Mouse (Mus musculus): ENCODE data around the gene Sdhaf3.
"Not testable (repeated sequence)": the region's sequence is repeated elsewhere in the genome, so short reads cannot be mapped to it uniquely, and the experiment has no call there.

The Sdhaf3 gene

DNA sequence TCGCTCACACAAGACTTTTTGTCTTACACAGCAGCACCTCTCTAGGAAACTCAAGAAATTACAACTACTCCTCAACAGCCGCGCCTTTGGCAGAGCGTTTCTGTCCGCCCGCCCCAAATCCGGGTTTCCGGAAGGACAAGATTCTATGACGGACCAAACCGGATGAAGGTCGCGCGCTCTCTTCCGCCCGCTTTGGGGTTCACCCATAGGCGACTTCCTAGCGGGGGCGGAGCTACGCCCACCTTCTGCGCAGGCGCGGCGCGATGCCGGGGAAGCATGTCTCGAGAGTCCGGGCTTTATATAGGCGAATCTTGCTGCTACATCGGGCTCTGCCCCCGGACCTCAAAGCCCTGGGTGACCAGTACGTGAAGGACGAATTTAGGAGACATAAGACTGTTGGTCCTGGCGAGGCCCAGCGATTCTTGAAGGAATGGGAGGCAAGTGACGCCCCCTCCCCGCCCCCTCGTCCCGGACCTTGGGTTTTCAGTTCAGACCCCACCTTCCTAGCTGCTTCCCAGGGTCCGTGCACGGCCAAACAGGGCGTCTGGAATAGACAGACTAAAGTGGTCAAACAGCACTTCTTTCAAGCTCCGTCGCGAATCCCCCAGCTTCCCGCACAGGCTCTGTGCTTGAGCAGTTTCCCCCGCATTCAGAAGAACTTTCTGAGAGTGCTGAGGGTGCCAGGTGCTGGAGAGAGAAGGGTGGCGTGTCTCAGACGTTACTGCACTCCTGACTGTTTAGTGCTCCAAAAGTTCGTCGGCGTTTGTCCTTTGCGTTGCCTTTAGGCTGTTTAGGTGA, at the start of gene Sdhaf3:
TSS of gene Sdhaf3 (plus strand) at position 241 of the 798 bp plus-strand sequence.
- peak; percentile 91 to 97 for DNase-seq (ENCODE audit: low spot score in 2 of 2)

DNA sequence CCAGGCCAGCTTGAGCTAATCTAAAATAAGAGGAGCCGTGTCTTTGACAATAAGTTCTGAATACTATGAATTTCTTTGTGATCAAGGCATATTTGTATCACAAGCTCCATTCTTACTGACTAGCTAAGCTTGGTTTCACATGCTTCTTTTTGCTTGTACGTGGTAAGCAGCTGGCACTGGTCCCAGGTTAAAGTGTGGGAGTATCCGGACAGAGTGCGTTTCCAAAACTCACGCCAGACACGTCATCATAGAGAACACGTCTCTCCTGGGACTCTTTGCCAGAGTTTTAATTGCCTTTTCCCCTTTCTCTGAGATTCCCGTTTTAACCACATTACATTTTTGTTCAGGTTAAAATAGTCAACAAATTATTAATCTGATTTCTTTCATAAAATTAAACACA, 46.2 kb upstream of the Sdhaf3 start:
- no peak for DNase-seq (ENCODE audit: low spot score in 2 of 2)

DNA sequence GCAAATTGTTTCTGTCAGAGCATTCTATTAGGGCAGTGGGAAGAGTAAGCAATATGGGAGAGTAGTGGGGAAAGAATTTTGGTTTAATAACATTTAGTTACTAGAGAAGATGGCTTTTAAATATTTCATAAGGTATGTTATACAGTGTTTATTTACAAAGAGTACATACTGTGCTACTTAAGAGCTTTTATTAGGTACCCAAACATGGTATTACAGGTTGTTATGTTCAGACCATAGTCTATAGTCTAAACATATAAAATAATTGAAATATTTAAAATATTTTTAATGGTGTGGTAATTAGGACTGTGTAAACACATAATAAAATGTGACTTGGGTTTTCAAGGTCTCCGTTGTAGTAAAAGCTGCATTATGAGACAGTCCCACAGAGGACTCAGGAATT, 41.5 kb upstream of the Sdhaf3 start:
- no peak for DNase-seq (ENCODE audit: low spot score in 2 of 2)

DNA sequence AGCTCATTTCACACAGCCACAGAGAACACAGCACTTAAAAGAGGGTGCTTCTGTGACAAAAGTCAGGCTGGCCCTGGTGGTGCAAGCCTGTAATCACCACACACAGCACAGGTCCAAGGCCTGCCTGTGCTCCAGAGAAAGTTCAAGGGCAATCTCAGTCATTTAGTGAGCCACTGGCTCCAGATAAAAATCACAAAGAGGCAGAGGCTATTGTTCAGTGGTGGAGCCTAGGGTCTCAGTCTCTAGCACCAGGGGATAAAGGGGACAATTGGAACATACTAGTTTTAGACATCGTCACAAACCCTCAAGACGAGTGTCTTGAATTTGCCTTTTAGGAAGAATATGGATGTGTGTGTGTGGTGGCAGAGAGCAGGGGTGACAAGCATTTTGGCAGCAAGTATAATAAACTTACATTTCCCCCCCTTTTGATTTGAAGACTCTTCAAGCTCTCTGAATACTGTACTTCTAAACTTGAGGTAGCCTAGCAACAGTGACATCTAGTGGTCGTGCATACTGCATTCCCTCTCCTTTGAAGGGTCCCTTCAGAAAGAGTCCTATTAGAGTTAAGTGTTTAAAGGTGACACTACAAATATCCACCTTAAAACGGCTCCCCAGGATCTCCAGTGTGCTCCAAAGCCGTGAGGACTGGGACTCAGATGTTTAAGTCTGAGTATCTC, 40.8 kb upstream of the Sdhaf3 start:
- peak in 1 of 2 experiments; percentile 55 for DNase-seq (ENCODE audit: low spot score in 2 of 2)

DNA sequence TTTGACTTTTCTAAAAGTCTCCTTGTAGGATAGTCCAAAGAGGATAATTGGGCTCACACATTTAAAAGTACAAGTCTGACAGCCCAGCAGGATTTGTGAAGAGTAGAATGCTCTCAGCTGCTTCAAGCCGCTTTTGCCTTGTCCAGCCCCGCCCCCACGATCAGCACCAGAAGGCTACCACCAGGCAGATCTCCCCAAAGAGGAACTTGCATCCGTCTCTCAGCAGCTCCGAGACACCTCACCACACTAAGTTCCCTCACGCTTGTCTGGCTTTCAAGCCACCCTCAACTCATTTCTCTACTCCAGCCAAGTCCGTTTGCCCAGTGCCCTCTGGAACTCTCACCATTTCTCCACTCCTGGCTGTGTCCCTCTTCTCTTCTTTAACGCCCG, 40.3 kb upstream of the Sdhaf3 start:
- no peak for DNase-seq (ENCODE audit: low spot score in 2 of 2)

DNA sequence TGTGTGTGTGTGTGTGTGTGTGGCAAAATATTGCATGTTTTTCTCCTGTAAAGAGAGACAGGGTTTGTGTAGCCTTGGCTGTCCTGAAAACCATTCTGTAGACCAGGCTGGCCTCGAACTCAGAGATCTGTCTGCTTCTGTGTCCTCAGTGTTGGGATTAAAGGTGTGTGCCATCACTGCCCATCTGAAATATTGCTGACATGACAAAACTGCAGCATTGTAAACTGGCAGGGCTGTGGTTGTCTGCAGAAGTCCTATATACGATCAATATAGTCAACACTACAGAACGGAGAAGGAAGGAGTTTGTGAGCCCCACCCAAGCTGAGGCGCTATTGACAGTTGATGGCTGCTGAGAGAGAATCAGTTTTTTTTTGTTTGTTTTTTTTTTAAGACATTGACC, 38.5 kb upstream of the Sdhaf3 start:
- DNase-seq (ENCODE audit: low spot score in 2 of 2) = no peak

DNA sequence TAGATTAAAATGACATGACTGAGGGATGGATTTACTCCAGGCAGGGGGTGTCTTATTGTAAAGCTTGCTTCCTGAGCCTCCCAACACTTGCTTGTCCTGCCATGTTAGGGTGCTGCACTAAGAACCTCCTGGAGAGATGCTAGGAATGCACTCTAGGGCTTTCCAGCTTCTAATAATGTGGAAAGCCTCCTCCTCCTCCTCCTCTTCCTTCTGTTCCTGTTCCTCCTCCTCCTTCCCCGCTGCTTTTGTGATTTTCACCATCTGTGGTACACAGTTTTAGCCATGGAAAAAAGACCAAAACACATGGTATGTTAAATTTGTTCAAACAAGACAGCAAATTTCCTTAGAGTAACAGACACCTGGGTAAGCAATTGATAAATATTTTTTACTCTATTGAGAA, 30.5 kb upstream of the Sdhaf3 start:
- peak in 1 of 2 experiments; percentile 3 for DNase-seq (ENCODE audit: low spot score in 2 of 2)

DNA sequence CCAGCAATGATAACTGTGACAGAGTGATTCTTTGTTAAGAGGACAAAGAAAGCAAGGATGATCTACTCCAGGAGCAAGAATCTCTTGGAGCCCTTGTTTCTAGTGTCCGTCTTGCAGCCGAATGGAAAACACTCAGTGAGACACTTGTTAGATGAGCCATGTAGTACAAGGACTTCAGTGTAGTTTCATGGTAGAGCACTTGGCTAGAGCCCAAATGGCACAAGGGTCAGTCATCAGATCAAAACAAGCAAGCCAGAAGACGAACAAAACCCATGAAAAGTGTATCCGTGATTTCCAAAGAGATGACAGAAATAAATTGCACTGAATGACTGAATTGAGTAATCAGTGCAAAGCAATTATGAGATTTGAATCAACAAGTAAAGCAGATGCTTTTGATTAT, 25.0 kb upstream of the Sdhaf3 start:
- DNase-seq (ENCODE audit: low spot score in 2 of 2) = no peak

DNA sequence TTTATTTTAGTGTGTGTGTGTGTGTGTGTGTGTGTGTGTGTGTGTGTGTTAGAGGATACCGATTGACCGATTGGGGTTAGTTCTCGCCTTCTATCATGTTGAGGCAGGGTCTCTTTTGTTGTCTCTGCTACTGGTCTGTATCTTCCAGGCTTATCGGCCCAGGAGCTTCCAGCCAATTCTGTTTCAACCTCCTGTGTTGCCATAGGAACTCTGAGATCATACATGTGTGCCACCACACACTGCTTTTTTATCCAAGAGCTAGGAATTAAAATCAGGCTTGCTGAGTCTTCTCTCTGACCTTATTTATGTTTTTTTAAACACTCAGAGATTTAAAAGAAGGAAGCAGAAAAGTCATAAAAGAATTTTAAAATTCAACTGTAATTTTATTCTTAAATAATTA, 24.3 kb upstream of the Sdhaf3 start:
- DNase-seq (ENCODE audit: low spot score in 2 of 2) = no peak

DNA sequence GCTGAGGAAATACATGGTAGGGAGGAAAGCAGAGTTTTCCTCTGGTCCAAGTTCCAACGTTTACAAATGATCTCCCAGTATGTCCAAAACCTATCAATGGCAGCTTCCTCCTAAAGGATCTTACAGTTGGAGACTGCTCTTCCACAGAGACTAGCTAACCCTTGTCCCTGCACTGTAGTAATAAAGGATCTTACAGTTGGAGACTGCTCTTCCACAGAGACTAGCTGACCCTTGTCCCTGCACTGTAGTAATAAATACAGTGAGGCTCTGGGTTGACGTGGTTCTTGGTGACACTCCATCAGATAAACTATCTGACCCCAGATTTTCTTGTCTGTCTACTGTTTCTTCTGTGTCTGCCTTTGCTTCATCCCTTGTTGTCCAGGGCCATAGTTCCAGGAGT, 15.0 kb upstream of the Sdhaf3 start:
- no peak for DNase-seq (ENCODE audit: low spot score in 2 of 2)

DNA sequence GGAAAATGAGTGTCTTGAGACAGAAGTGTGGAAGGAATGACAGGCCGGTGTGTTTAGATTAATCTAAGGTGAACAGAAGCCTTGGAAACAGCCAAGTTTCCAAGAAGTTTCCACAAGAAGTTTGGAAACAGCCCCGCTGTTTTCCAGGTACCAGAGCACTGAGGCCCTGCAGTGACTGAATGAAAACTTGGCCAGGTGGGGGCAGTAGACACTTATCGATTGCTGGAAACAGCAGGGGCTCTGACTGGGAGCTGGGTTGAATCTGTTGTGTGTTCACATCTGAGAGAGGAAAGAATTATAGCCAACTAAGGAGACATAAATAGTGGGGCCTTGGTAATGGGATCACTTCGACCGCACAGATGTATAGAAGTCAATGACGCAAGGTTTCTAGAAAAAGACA, 13.0 kb upstream of the Sdhaf3 start:
- peak in 1 of 2 experiments; percentile 7 for DNase-seq (ENCODE audit: low spot score in 2 of 2)

DNA sequence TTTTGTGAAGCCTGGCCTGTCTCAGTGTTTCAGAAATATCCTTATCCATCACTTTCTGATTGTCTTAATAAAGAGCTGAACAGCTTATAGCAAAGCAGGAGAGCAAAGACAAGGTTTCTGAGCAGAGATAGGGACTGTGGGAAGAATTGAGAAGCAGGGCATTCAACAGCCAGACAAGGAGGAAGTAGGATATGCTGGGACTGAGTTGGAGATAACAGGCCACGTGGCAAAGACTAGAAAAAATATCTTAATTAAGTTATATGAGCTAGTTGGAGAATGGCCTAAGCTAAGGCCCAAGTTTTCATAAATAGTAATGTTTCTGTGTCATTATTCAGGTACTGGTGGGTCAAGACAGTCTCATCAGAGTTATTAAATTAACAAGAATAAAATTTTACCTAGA, 8.2 kb upstream of the Sdhaf3 start:
- DNase-seq (ENCODE audit: low spot score in 2 of 2) = no peak

DNA sequence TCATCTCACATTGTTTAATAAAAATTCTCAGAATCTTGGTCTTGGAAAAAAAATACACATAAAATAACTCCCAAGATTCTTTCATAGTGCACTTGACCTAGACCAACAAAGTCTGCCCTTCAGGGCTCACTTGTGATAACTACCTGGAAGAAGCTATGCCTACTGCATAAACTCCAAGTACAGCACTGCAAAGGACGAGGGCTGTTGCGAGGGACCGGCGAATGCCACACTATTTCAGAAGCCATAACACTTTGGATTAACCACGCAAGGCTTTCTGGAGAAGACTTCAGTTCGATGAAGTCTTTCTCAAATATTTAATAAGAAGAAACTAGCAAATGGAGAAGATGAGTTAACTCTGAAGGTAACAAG, 425 bp upstream of the Sdhaf3 start:
- DNase-seq (ENCODE audit: low spot score in 2 of 2) = no peak

DNA sequence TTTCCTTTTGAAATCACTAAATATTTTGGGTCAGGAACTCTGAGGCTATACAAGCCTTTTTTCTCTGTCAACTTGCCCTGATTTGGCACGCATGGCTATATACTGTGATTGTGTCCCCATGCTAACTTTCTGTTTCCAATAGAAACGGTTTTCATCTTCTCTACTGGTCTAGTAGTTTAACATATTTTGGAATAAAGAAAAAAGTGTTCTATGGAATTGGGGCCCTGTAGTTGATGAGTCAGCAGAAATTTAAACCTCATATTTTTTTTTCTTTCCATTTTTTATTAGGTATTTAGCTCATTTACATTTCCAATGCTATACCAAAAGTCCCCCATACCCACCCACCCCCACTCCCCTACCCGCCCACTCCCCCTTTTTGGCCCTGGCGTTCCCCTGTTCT, 3.4 kb downstream of the Sdhaf3 start:
- DNase-seq (ENCODE audit: low spot score in 2 of 2) = not testable (repeated sequence)

DNA sequence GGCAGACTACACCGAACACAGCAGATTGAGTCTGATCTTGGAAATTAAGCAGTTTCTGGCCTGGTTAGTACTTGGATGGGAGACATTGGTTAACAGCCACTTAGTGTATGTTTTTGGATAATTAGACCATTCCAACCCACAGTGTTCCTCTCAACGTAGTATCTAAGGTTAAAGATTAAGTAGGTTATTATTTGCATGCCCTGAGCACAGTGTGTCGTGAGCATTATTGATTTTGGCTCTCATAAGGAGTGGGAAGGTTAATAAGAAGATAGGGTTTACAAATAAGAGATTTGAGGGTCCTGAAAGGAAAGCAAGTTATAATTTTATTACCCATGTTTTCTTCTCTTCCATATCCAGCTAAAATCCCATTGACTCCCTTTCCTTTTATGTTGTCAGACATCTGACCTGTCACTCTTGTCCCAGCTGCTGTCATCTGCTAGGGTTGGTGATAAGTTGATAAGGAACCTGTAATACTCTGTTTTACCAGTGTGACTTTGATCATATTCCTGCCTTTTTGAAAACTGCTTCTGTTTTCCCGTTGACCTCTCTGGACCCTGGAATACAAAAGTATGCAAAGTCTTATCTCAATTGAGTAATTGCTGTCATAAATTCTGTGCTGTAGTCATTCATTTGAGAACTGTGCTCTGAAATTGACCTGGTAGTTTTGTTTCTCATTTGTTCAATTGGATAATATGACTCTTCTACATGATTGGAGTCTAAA, 41.6 kb downstream of the Sdhaf3 start:
- no peak for DNase-seq (ENCODE audit: low spot score in 2 of 2)

DNA sequence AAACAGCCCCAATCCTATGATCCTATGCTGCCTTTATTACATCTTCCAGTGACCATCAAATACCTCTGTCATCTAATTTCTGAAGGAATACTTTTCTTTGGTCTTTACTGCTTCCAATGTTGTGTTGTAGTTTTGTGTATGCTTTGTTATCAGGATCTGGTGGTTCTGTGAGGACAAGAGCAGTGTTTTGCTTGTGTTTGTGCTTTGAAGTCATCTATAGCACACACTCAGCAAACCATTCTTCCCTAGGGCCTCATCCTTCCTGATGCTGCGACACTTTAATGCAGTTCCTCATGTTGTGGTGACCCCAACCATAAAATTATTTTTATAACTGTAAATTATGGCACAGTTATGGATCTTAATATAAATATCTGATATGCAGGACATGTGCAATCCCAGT, 42.2 kb downstream of the Sdhaf3 start:
- DNase-seq (ENCODE audit: low spot score in 2 of 2) = no peak

DNA sequence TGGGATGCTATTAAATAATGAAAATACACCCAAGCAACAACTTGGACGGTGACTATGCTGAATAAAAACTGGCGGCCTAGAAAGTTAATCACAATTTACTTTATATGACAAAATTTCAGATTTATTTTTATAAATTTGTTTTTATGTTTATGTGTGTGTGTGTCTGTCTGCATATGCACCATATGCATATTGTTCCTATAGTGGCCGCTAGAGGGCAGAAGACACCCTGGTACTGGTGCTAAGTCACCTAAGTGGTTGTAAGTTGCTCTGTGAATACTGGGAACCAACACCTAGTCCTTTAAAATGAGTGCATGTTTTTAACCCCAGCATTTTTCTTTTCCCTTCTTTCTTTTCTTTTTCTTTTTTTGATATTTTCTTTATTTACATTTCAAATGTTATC, 43.2 kb downstream of the Sdhaf3 start:
- DNase-seq (ENCODE audit: low spot score in 2 of 2) = no peak

DNA sequence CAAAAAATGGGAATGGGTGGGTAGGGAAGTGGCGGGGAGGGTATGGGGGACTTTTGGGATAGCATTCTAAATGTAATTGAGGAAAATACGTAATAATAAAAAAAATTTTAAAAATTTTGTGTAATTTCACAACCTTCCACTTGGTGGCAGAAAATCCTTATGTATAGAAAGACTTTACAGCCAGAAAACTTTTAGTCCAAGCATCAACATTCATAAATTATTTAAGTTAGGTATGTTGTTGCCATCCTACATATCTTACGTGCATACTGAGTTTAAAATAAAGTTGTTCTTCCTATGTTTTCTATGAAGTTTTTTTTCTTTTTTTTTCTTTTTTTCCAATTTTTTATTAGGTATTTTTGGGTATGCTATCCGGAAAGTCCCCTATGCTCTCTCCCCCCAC, 47.3 kb downstream of the Sdhaf3 start:
- DNase-seq (ENCODE audit: low spot score in 2 of 2) = no peak

DNA sequence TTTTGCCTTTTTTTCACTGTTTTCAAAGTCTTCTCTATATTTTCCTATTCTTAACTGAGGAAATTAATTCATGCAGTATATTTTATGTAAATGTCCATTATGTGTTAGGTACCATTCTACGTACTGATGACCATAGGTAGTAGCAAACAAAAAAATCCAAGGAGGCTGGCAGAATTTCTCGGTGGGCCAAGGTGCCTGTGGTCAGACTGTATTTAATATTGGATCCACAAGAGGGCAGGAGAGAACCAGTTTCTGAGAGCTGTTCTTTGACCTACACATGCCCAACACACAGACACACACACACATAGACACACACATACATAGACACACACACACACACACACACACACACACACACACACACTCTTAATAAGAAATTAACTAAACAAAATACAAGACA, 48.2 kb downstream of the Sdhaf3 start:
- DNase-seq (ENCODE audit: low spot score in 2 of 2) = no peak

DNA sequence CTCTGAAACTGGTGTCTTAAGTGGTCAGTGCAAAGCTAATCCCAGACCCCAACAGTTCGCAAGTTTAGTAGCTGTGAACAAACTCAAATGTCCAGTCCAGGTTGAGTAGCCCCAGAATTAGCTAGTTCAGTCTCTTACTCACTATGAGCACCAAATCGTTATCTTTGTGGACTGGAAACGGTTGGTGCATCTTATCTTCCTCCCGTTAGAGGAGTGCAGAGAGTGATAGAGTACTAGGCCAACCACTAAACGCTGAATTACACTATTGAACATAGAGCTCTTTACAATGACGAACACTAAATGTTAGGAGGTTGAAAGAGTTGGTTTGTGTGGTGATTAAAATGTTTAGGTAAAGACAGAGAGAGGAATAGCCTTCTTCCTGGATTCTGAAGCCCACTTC, 82.3 kb downstream of the Sdhaf3 start:
- DNase-seq (ENCODE audit: low spot score in 2 of 2) = no peak

DNA sequence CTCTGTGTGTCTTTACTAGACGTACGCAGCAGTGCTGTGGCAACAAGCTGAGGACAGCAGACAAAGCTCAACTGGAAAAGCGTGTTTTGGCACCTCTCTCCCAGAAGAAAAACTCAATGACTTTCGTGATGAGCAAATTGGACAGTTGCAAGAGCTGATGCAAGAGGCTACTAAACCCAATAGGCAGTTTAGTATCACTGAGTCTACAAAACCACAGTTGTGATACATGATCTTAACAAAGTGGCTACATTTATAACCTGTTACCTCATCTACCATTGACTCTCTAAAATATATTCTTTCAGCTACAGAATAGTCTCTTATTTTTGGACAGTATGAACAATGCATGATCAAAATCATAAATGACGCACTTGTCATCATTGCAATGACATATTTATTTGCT, 83.0 kb downstream of the Sdhaf3 start:
- no peak for DNase-seq (ENCODE audit: low spot score in 2 of 2)

DNA sequence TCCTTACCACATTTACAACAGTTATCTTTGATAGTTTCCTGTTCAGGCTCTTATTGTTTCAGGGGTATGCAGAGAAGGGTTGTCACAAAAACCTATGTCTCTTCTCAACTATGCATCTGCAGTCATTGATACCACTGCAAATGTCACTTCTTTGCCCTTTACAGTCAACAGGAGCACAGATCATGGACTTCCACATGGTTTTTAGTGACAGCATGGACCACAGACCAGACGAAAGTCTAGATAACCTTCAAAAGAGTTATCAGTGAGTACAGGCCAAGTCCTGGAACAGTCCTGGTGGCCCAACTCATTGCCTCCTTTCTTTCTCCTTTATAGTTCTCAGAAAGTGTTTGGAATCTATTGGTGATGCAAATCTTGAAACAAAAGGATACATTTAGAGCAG, 86.1 kb downstream of the Sdhaf3 start:
- no peak for DNase-seq (ENCODE audit: low spot score in 2 of 2)

DNA sequence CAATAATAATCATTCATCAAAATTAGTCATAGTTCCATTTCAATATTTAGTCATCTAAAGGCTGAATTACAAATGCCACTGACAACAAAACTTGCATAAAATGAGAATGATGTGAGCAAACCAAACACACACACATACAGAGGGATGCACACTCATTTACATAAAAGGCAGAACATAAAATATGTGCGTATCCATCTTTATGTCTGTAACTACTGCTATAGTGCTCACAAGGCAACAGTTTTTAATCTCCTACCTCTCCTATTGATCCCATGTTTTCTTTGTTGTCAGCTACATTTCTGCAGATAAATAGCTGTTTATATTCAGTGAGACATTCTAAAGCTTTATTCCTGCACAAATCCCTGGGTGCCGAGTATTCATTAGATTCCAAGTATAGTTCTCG, 107.0 kb downstream of the Sdhaf3 start:
- no peak for DNase-seq (ENCODE audit: low spot score in 2 of 2)

Measured in left cerebral cortex, adult 9 months (tissue).